Mouse (Mus musculus) layer of hippocampus, adult 2 months (tissue): Measurements from ENCODE around the gene Smyd1. TPM values are rescaled to one million over a fixed set of nuclear protein-coding genes. Genes with fewer than 3 reads are reported as not detected.

ENCODE experiments used
- DNase-seq, 2 experiments: peaks; one replicate each; pipeline ENCODE4 v3.0.0; 2022; ENCODE audit warnings: low spot score in 2 of 2
- H3K27ac ChIP-seq: fragments of 200-600 bp; 2 replicates; pipeline ENCODE4 v1.8.1; 2022
- H3K4me3 ChIP-seq: fragments of 200-600 bp; 2 replicates; pipeline ENCODE4 v1.8.1; 2022; ENCODE audit warnings: mild to moderate bottlenecking
- CTCF ChIP-seq: fragments of 200-600 bp; conservative IDR thresholded peaks from 2 replicates; pipeline ENCODE4 v1.8.1; 2022; ENCODE audit warnings: antibody characterized with exemption, mild to moderate bottlenecking, moderate library complexity
- microRNA-seq, 2 experiments: library from miRNA; unstranded; fragments of <30 nt; microRNA quantifications; one replicate each; pipeline ENCODE4 v1.2.0; 2021
- total RNA-seq, 2 experiments: library from RNA; stranded (reverse); gene quantifications; 2 replicates each; pipeline ENCODE4 v1.2.3; 2021

The Smyd1 gene
- total RNA-seq, 2 experiments from 2014 or later: 0.59 to 1.3 TPM

DNA sequence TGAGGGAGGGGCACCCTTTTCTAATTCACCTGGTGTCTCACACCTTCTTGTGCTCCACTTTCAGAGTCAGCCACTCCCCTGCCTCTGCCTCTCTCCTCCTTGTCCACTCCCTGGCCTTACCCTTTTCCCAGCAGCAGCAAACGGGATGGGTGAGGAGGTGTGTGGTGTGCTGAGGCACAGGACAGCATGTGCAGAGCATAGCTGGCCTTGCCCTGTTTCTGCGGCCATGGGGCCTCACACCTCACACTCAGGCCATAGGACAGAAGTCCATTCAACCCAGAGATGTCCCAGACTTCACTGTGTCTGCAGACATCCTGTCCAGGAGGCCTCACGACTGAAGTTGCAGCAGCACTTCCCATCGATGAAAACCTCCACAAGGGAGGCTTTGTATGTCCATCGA lies 118.4 kb downstream of the Smyd1 start:
- TF ChIP-seq CTCF: no peak
- no peak overlapping the region for H3K4me3 ChIP-seq
- DNase-seq: no peak
- H3K27ac ChIP-seq: no peak overlapping the region

GRCm38 (mm10) chr6:71201925-71202324 lies 120.1 kb downstream of the Smyd1 start:
- no peak for DNase-seq
- TF ChIP-seq CTCF: no peak
- Histone ChIP-seq H3K4me3 (no peak overlapping the region), H3K27ac (no peak overlapping the region)

GRCm38 (mm10) chr6:71199612-71200011 lies 122.4 kb downstream of the Smyd1 start, which contains the start of gene Fabp1:
Fabp1 (plus strand) TSS chr6:71199827.
- DNase-seq: no peak
- TF ChIP-seq CTCF: no peak

DNA sequence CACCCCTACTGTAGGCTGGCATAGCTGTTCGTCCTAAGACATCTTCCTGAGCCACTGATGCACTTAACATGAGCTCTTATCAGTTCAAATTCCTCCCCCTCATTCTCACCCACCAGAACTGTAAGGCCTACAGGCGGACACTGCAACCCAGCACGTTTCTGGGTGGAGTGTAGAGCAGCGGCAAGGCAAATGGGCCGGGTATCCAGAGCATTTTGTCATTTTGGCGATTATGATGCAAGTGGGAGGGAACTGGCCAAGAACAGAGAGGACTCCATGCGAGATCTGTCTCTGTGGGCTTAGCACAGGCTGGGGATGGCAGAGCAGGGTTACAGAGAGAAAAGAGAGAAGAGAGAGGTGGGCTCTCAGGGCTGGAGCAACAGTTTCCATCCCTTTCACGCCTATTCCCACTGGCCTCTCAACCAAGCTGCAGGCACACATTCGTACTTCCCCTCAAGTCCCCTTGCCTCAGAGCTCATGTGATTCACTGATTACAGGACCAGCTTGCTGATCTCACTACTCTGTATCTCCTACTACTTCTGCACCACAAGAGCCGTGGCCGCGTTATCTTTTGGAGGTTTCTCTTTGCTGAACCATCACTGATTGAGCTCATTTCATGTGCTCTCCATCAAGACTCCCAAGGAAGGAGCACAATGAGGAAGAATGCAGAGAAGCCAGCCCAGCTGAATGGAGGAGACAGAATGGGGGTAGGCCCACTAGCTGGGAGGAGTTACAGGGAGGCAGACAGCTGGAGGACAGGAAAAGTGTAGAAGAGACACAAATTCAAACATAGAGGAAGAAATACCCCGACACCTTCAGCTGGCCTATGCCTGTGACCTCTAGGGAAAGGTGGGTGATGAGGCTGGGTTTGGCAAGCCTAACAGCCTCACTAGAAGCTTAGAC lies 124.1 kb downstream of the Smyd1 start:
- TF ChIP-seq CTCF: no peak
- Histone ChIP-seq H3K27ac (no peak overlapping the region), H3K4me3 (no peak overlapping the region)
- DNase-seq: no peak

More at GRCm38 (mm10) chr6:71199612-71200011, 122.4 kb downstream of the Smyd1 start, which contains the start of gene Fabp1:
- H3K4me3 ChIP-seq: no peak within 1 kb of the TSS
- no peak within 1 kb of the TSS for H3K27ac ChIP-seq

DNA sequence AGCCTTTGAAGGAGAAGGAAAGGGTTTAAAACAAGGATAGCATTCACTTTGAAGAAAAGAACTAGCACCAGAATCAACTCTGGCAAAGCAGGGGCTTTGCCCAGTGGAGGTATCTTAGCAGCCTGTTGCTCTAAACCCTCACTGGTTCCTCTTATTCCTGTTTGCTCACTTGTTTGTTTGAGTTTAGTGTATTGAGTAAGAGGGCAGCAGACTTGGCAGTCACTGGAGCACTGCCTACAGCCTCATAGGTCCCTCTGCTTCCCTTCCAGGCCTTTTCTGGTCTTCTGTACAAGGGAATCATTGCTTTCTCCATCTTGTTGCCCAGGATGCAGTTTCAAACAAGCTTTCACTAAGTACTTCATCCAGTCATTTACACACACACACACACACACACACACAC lies 125.9 kb downstream of the Smyd1 start:
- no peak overlapping the region for H3K27ac ChIP-seq
- no peak for TF ChIP-seq CTCF
- H3K4me3 ChIP-seq: no peak overlapping the region
- DNase-seq: no peak

DNA sequence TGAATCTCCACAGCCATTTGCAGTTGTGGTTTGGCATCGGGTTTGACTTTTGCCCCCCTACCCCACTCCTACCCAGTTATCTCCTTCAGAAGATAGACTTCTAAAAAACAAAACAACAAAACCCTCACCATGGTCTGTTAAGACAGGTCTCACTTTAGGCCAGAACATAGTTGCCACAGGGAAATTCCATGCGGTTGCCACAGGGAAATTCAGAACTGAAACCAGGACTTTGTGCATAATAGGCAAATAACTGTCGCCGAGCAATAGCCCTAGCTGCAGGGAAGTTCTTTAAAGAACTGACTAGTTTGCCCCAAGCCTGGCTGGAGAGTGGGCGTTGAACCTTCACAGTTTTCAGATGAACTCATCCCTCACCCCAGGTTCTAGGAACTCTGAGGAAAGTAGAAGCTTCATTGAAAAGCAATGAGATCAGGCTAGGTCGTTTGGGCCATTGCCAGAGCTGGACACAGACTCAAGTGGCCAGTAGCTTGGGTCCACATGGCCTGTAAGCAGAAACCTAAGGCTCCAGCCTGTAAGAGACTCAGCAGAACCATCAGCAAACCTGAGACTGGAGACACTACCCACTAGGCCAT lies 128.8 kb downstream of the Smyd1 start:
- Histone ChIP-seq H3K4me3 (no peak overlapping the region), H3K27ac (no peak overlapping the region)
- TF ChIP-seq CTCF: no peak
- DNase-seq: no peak

- Histone ChIP-seq H3K27ac (no peak overlapping the region), H3K4me3 (no peak overlapping the region)
- no peak for TF ChIP-seq CTCF
- DNase-seq: no peak
Observed at GRCm38 (mm10) chr6:71190501-71190900, 131.5 kb downstream of the Smyd1 start.

- no peak for TF ChIP-seq CTCF
- no peak overlapping the region for H3K27ac ChIP-seq
- H3K4me3 ChIP-seq: no peak overlapping the region
- DNase-seq: no peak
Observed at GRCm38 (mm10) chr6:71189578-71189977, 132.5 kb downstream of the Smyd1 start.

GRCm38 (mm10) chr6:71184941-71185604 lies 137.0 kb downstream of the Smyd1 start:
- Histone ChIP-seq H3K27ac (no peak overlapping the region), H3K4me3 (no peak overlapping the region)
- TF ChIP-seq CTCF: no peak
- no peak for DNase-seq

DNA sequence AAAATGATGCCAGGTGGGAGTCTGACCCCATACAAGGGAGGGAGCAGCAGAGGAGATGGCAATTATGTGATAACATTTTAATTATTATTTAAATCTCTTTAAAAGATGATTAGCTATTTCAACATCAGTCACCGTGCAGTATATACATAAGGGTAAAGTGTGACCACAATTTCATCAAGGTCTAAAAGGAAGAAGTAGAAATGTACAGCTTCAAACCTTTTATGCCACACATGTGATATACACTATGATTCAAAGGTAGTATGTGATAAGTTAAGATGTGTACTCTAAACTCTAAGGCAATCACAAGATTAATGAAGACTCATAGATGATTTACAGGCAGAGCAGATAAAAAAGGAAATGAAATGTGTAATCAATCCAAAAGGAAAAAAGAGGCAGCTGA lies 141.4 kb downstream of the Smyd1 start:
- H3K4me3 ChIP-seq: no peak overlapping the region
- TF ChIP-seq CTCF: no peak

DNA sequence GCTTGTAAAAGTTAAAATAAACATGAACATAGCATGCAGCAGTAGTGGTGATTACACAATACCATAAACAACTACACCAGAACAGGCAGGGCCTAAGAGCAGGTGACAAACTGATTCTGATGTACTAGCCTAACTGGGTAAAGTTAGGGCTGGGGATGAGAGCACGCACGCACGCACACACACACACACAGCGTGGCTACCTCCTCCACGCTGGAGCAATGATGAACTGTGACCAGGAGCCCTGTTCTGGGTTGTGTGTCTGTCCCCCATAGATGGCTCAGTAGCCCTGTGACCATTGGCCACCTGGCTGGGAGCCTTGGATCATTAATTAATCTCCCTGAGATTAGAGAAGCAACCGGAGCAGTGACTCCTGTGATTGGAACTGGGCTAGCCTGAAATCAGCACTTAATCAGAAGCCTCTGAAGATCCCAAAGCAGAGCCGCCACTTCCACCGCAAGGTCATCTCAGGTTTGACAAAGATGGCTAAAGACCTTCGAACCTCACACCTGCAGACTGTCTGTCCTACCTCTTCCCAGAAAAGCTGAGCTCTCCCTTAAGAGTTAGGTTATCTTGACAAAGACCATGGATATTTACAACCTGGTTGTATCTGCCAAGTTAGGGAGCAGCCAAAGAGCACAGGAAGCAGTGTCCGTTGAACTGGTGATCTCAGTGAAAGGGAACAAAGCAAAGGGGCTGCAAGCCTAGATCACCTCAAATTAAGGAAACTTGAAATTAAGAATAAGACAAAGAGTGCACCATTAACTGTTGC lies 149.0 kb downstream of the Smyd1 start:
- H3K4me3 ChIP-seq: no peak overlapping the region
- no peak for TF ChIP-seq CTCF
- DNase-seq: no peak
- no peak overlapping the region for H3K27ac ChIP-seq

More for the DNA sequence above, 141.4 kb downstream of the Smyd1 start:
- no peak for DNase-seq
- no peak overlapping the region for H3K27ac ChIP-seq

GRCm38 (mm10) chr6:71166551-71167169 lies 155.4 kb downstream of the Smyd1 start:
- TF ChIP-seq CTCF: peak; percentile 86
- H3K27ac ChIP-seq: no peak overlapping the region
- no peak overlapping the region for H3K4me3 ChIP-seq
- DNase-seq: no peak

- no peak overlapping the region for H3K4me3 ChIP-seq
- no peak overlapping the region for H3K27ac ChIP-seq
- no peak for DNase-seq
- no peak for TF ChIP-seq CTCF
Observed at GRCm38 (mm10) chr6:71164394-71164793, 157.6 kb downstream of the Smyd1 start.

Small RNAs within 50 kb of the gene (microRNA-seq; reads per million reads assigned to microRNA genes)
- 52.1 to 56.5 reads per million in 2 experiments for gene Mir8112

Other genes starting within 250 kb of the Smyd1 start
- gene Thnsl2, start 177.8 kb downstream of the Smyd1 start, total RNA-seq: 1 to 10 TPM; 3.9 to 4.1 TPM
- not detected for gene Fabp1, start 122.4 kb downstream of the Smyd1 start, total RNA-seq
- 10 to 100 TPM; 15.6 to 17.4 TPM for gene Krcc1, start 50.6 kb downstream of the Smyd1 start, total RNA-seq
- gene Cd8b1, start 555 bp upstream of the Smyd1 start, total RNA-seq: not detected
- gene Cd8a, start 51.2 kb upstream of the Smyd1 start, total RNA-seq: not detected
- gene Rmnd5a, start 118.4 kb upstream of the Smyd1 start, total RNA-seq: 10 to 100 TPM; 91.3 to 91.6 TPM
- gene Rnf103, start 171.7 kb upstream of the Smyd1 start, total RNA-seq: 10 to 100 TPM; 45.8 to 46.5 TPM
- 100 to 1,000 TPM in 1 of 2 experiments, 10 to 100 TPM in 1; 99.7 to 109 TPM for gene Chmp3, start 221.6 kb upstream of the Smyd1 start, total RNA-seq